Mouse (Mus musculus) left cerebral cortex, adult 11 months (tissue): ENCODE data around the gene Serpina6.
"Not testable (repeated sequence)": the region's sequence is repeated elsewhere in the genome, so short reads cannot be mapped to it uniquely, and the experiment has no call there.

Experiments used
- DNase-seq: peaks from one replicate; pipeline ENCODE4 v3.0.0; 2022; ENCODE audit warnings: low spot score

Serpina6 gene

DNA sequence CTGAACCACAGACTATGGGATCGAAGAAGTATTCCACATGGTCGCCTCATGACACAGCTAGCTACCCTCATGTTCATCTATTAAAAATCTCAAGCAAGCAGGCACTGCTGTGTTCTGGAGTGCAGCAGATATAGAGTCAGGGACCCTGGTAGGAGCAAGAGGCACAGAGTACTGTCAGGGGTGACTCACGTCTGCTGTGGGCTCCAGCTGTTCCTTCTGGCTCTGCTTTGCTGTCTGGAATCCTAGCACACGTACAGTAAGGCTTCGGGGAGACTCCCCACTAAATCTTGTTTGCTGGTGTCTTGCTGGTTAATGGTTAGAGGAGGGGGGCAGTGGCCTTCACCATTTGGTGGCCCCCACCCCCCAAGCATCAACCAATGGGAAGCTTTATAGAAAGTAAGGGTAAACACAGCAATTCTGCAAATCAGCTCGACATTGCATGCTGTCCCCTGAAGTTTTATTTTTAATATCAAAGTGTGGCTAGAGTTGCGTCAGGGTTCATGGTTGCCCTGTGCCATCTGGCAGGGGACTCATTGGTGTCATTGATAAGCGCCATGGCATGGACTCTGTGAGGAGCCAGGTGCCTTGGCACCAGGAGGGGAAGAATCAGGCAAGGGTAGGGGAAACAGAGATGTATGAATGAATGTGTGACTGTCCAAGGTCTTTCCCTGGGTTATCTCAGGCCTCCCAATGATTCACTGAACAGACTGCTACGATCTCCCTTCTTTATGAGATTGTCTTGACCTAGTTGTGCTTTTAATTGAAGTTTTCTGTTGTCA, at the start of gene Serpina6:
TSS of gene Serpina6 (minus strand) at position 365 of the 779 bp plus-strand sequence.
- no peak for DNase-seq

GRCm38 (mm10) chr12:103706113-103706512, 49.1 kb upstream of the Serpina6 start:
- DNase-seq: no peak

- no peak for DNase-seq
Observed at GRCm38 (mm10) chr12:103705547-103705946, 48.5 kb upstream of the Serpina6 start.

DNA sequence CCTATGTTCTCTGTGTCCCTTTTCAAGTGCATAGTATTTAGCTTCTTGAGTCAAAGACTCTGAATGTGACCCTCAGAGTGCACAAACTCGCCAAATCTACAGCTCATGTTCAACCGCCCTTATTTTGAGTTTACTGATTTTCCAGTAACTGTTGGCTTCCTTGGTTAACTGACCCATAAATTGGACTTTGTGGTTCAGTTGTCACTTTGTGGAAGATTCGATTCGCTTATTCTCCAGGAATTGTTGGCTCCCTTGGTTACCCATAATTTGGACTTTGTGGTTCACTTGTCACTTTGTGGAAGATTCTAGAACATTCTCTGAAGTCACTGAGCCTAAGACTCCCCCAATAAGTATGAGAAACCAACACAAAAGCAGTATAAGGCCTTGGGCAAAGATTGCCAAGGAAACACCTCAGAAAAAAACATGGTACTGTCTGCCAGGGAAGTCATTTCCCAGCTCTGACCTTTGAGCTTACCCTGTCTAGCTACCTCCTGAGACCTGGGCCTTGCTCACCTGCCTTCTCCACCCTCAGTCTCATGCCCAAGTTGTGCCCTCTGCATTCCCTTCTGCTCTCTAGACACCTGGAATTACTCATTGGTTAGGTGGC, 43.2 kb upstream of the Serpina6 start:
- no peak for DNase-seq

DNA sequence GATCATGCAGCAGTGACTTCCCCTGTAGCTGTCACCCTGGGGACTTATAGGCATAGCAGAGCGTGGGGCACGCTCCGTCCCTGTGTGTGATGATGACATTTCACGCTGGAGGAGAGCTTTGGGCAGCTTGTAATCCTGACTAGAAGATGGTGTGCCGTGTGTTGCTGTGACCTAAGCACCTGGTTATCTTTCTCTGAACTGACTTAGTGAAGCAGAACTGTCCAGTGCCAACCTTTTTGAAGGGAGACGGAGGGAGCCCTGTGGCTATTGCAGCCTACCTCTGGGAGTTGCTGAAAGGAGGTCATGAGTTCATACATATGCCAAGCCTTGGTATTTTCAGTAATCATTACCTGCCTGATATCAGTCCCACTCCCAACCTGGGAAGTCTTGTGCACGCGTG, 38.4 kb upstream of the Serpina6 start, which contains the start of gene Serpina1f:
TSS of gene Serpina1f (minus strand) at position 101 of the 400 bp plus-strand sequence.
- DNase-seq: no peak

- DNase-seq: no peak
Observed at GRCm38 (mm10) chr12:103688221-103688814, 31.3 kb upstream of the Serpina6 start.

- no peak for DNase-seq
Observed at GRCm38 (mm10) chr12:103687021-103687420, 30.0 kb upstream of the Serpina6 start.

- DNase-seq: peak; percentile 24
Observed at GRCm38 (mm10) chr12:103686050-103686449, 29.0 kb upstream of the Serpina6 start.

- no peak for DNase-seq
Observed at GRCm38 (mm10) chr12:103685386-103685785, 28.4 kb upstream of the Serpina6 start.

- no peak for DNase-seq
Observed at GRCm38 (mm10) chr12:103683775-103684174, 26.8 kb upstream of the Serpina6 start.

DNA sequence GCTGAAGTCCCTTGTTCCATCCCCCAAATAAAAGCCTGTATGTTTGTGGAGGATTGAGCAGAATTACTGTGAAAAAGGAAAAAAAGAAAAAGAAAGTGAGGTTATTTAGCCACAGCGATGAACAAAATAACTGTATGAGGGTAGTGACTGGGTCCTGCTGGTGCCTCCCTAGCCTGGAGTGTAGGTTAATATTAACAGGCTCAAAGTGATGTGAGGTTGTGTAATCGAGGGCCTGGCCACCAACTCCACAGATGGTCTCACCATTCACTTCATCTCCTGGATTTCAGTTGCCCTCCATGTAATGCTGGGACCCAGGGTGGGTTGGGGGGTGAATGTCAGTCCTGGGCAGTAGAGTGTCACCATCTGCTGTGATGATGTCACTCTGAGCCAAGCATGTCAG, 24.7 kb upstream of the Serpina6 start:
- no peak for DNase-seq

GRCm38 (mm10) chr12:103681169-103681568, 24.2 kb upstream of the Serpina6 start:
- no peak for DNase-seq

DNA sequence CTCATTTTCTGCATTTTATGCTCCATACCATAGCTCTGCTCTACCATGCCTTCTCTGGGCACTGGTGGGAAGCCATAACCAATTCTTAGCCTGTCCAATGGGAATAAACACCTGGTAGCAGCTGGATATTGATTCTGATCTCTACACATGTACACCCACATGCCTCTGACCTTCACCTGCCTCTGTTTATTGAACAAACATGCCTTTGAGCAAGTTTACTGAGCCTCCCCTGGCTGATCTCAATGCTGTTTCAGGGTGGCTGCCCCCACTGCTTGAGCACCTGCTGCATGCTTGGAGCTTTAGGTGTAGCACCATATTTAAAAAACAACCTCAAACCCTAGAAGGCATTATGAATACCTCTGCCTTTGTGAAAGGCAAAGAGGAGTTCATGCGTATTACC, 22.8 kb upstream of the Serpina6 start:
- not testable (repeated sequence) for DNase-seq

DNA sequence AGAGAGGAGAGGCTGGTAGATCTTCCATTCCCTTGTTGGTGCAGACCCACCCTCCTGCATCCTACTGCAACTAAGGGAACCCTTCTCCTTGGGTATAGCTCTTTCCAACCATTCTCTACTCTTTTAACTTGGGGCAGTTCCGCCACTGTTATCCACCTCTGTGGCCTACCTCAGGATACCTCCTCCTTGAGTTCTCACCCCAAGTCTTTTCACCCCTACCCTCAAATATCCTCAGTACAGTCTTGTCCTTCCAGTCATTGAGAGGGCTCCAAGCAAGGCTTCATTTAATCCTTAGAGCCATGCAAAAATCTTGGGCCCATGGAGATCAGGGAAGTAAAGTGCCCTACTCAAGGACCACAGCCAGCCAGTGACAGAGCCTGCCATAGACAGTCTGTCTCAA, 19.0 kb upstream of the Serpina6 start, which contains the start of gene Serpina16:
TSS of gene Serpina16 (minus strand) at position 101 of the 400 bp plus-strand sequence.
- DNase-seq: no peak

GRCm38 (mm10) chr12:103673179-103673578, 16.2 kb upstream of the Serpina6 start:
- no peak for DNase-seq

GRCm38 (mm10) chr12:103671483-103671882, 14.5 kb upstream of the Serpina6 start:
- DNase-seq: no peak

DNA sequence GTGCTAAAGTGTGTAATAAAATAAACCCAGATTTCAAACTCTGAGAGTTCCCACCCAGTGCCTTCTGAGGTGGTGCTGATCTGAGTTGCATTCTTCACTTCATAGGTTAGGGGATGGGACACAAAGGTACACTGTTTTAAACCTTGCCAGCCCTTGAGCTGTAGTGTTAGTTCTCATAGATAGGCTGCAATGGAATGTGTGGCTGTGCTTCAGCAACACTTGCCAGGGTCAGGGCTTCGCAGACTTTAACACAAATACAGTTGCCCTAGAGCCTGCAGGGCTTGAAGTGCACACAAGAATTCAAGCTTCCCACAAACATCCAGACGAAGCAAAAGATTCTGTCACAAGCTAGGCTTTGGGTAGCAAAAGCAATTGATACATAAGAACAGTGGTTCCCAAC, 14.0 kb upstream of the Serpina6 start:
- no peak for DNase-seq

- no peak for DNase-seq
Observed at GRCm38 (mm10) chr12:103670344-103670743, 13.3 kb upstream of the Serpina6 start.

- DNase-seq: no peak
Observed at GRCm38 (mm10) chr12:103665286-103665685, 8.3 kb upstream of the Serpina6 start.

DNA sequence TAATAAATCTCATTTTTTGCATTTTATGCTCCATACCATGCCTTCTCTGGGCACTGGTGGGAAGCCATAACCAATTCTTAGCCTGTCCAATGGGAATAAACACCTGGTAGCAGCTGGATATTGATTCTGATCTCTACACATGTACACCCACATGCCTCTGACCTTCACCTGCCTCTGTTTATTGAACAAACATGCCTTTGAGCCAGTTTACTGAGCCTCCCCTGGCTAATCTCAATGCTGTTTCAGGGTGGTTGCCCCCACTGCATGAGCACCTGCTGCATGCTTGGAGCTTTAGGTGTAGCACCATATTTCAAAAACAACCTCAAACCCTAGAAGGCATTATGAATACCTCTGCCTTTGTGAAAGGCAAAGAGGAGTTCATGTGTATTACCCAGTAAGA, 5.0 kb upstream of the Serpina6 start:
- DNase-seq: not testable (repeated sequence)

DNA sequence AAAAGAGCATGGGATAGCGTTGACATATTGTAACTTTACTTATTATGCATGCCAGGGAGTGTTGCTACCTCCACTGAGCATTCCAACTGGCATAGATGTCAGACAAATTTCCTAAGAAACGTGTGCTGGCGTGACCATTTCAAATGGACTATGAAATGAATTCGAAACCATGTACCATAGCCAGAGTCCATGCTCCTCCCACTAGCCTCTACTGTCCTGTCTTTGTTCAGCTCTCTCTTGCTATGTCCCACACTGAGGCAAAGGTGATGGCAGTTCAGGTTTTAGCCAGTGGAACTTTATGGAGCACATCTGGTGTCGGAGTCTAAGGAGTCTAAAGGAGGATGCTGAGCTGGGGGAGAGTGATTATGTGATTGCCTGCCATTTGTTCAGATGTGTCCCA, 3.1 kb upstream of the Serpina6 start:
- DNase-seq: no peak

GRCm38 (mm10) chr12:103659171-103659570, 2.2 kb upstream of the Serpina6 start:
- no peak for DNase-seq

DNA sequence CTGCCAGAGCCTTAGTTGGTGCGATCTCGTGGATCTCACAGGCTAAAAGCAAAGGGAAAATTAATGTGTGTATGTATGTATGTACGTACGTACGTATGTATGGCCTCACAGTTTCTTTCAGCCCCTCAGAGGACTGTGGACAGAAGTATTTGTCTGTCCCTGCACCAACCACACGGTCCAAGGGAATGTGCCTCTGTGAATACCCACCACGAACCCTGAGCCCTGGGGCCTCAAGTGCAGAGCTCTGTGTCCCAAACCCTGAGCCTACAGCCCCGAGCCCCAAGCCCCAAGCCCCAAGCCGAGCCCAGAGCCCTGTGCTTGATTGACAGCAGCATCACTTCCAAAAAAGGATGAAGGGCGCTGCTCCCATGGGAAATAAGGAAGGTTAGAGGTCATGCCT, 979 bp upstream of the Serpina6 start:
- no peak for DNase-seq
